Mouse (Mus musculus): ENCODE data around the gene E130114P18Rik. TPM values are rescaled to one million over a fixed set of nuclear protein-coding genes. Genes with fewer than 3 reads are reported as not detected.

E130114P18Rik gene
- polyA plus RNA-seq, 1 experiment from 2014 or later = 12.7 TPM

- Histone ChIP-seq H3K4me3 (peak overlapping the region; percentile 58), H3K4me1 (peaks cover 24% of the 10 kb centered on the region), H3K9ac (no peak overlapping the region; the same call in 1 of the 2 replicates), H3K9me3 (no peaks in the 10 kb centered on the region), H3K27me3 (replicated peaks) (peaks cover 15% of the 10 kb centered on the region), H3K4me2 (peak overlapping the region; percentile 66), H3K27ac (peak overlapping the region; percentile 79), H3K36me3 (replicated peaks) (no peaks in the 10 kb centered on the region)
- WGBS = 0% methylated on average over 14 of the region's 14 CpGs
- peak; percentile 84 for ATAC-seq (replicated peaks)
Observed at GRCm38 (mm10) chr4:97773110-97773593, 4.7 kb downstream of the E130114P18Rik start.

GRCm38 (mm10) chr4:97772641-97773040 is 5.2 kb downstream of the E130114P18Rik start, which contains the start of gene Nfia:
Gene Nfia, plus strand, starts transcription at chr4:97772734.
- H3K9ac ChIP-seq = peak within 1 kb of the TSS; percentile 41
- peaks cover 15% of the 10 kb centered on the region for H3K27me3 ChIP-seq (replicated peaks)
- WGBS = 0% methylated on average over 9 of the region's 9 CpGs
- H3K4me2 ChIP-seq = peak within 1 kb of the TSS; percentile 66
- no peaks in the 10 kb centered on the region for H3K36me3 ChIP-seq (replicated peaks)
- H3K4me1 ChIP-seq = peaks cover 24% of the 10 kb centered on the region
- peak within 1 kb of the TSS; percentile 58 for H3K4me3 ChIP-seq
- no peak for ATAC-seq (replicated peaks)
- H3K9me3 ChIP-seq = no peaks in the 10 kb centered on the region
- peak within 1 kb of the TSS; percentile 79 for H3K27ac ChIP-seq

GRCm38 (mm10) chr4:97772084-97772484 is 5.8 kb downstream of the E130114P18Rik start:
- Histone ChIP-seq H3K36me3 (replicated peaks) (no peaks in the 10 kb centered on the region), H3K4me1 (peaks cover 23% of the 10 kb centered on the region), H3K9me3 (no peaks in the 10 kb centered on the region), H3K27ac (peak overlapping the region; percentile 79), H3K4me3 (peak overlapping the region; percentile 58), H3K9ac (peak overlapping the region; percentile 41), H3K27me3 (replicated peaks) (peaks cover 15% of the 10 kb centered on the region), H3K4me2 (peak overlapping the region; percentile 66)
- ATAC-seq (replicated peaks) = peak; percentile 94
- WGBS = under 1% methylated on average over 25 of the region's 25 CpGs

- Histone ChIP-seq H3K4me1 (peaks cover 20% of the 10 kb centered on the region), H3K36me3 (replicated peaks) (no peaks in the 10 kb centered on the region), H3K27ac (peak overlapping the region; percentile 79), H3K4me2 (peak overlapping the region; percentile 66), H3K9ac (no peak overlapping the region), H3K4me3 (peak overlapping the region; percentile 58), H3K27me3 (replicated peaks) (peaks cover 10% of the 10 kb centered on the region), H3K9me3 (no peaks in the 10 kb centered on the region)
- 7% methylated on average over 5 of the region's 5 CpGs for WGBS
- ATAC-seq (replicated peaks) = peak; percentile 5; the same call in 1 of the 2 replicates
Observed at GRCm38 (mm10) chr4:97771426-97771825, 6.5 kb downstream of the E130114P18Rik start.

GRCm38 (mm10) chr4:97769861-97770260 is 8.0 kb downstream of the E130114P18Rik start:
- no CpG with 5 or more reads among the region's 1 CpGs for WGBS
- H3K9me3 ChIP-seq = no peaks in the 10 kb centered on the region
- H3K4me1 ChIP-seq = peaks cover 13% of the 10 kb centered on the region
- no peaks in the 10 kb centered on the region for H3K36me3 ChIP-seq (replicated peaks)
- no peak overlapping the region for H3K9ac ChIP-seq
- H3K27me3 ChIP-seq (replicated peaks) = peaks cover 4% of the 10 kb centered on the region
- H3K27ac ChIP-seq = no peak overlapping the region
- no peak for ATAC-seq (replicated peaks)
- H3K4me2 ChIP-seq = no peak overlapping the region
- no peak overlapping the region for H3K4me3 ChIP-seq

GRCm38 (mm10) chr4:97767516-97767915 is 10.4 kb downstream of the E130114P18Rik start:
- H3K4me1 ChIP-seq = peaks cover 5% of the 10 kb centered on the region; the same call in 1 of the 2 replicates
- no peak overlapping the region for H3K27ac ChIP-seq
- no peak overlapping the region for H3K4me3 ChIP-seq
- H3K27me3 ChIP-seq (replicated peaks) = no peaks in the 10 kb centered on the region
- no peaks in the 10 kb centered on the region for H3K36me3 ChIP-seq (replicated peaks)
- no peak overlapping the region for H3K9ac ChIP-seq
- ATAC-seq (replicated peaks) = no peak
- H3K4me2 ChIP-seq = no peak overlapping the region
- no peaks in the 10 kb centered on the region for H3K9me3 ChIP-seq
- WGBS = 94% methylated on average over 5 of the region's 5 CpGs

- Histone ChIP-seq H3K4me2 (no peak overlapping the region), H3K9ac (no peak overlapping the region), H3K9me3 (no peaks in the 10 kb centered on the region), H3K4me1 (peaks cover 5% of the 10 kb centered on the region; the same call in 1 of the 2 replicates), H3K27ac (no peak overlapping the region), H3K4me3 (no peak overlapping the region), H3K36me3 (replicated peaks) (no peaks in the 10 kb centered on the region), H3K27me3 (replicated peaks) (no peaks in the 10 kb centered on the region)
- no peak for ATAC-seq (replicated peaks)
- WGBS = 76% methylated on average over 4 of the region's 4 CpGs
Observed at GRCm38 (mm10) chr4:97767025-97767424, 10.9 kb downstream of the E130114P18Rik start.

GRCm38 (mm10) chr4:97766100-97766499 is 11.8 kb downstream of the E130114P18Rik start:
- no peaks in the 10 kb centered on the region for H3K9me3 ChIP-seq
- H3K4me1 ChIP-seq = no peaks in the 10 kb centered on the region
- no peak overlapping the region for H3K9ac ChIP-seq
- no peaks in the 10 kb centered on the region for H3K36me3 ChIP-seq (replicated peaks)
- no peak for ATAC-seq (replicated peaks)
- 83% methylated on average over 3 of the region's 3 CpGs for WGBS
- H3K27me3 ChIP-seq (replicated peaks) = no peaks in the 10 kb centered on the region
- no peak overlapping the region for H3K4me3 ChIP-seq
- H3K4me2 ChIP-seq = no peak overlapping the region
- no peak overlapping the region for H3K27ac ChIP-seq

GRCm38 (mm10) chr4:97765341-97766020 is 12.4 kb downstream of the E130114P18Rik start:
- Histone ChIP-seq H3K36me3 (replicated peaks) (no peaks in the 10 kb centered on the region), H3K27me3 (replicated peaks) (no peaks in the 10 kb centered on the region), H3K9ac (no peak overlapping the region), H3K27ac (no peak overlapping the region), H3K4me1 (no peaks in the 10 kb centered on the region), H3K4me3 (no peak overlapping the region), H3K9me3 (no peaks in the 10 kb centered on the region), H3K4me2 (no peak overlapping the region)
- ATAC-seq (replicated peaks) = no peak
- WGBS = 78% methylated on average over 4 of the region's 4 CpGs

- Histone ChIP-seq H3K9ac (no peak overlapping the region), H3K36me3 (replicated peaks) (no peaks in the 10 kb centered on the region), H3K4me2 (no peak overlapping the region), H3K27ac (no peak overlapping the region), H3K27me3 (replicated peaks) (no peaks in the 10 kb centered on the region; the same call in 1 of the 2 replicates), H3K4me3 (no peak overlapping the region), H3K4me1 (no peaks in the 10 kb centered on the region), H3K9me3 (no peaks in the 10 kb centered on the region)
- ATAC-seq (replicated peaks) = no peak
- 40% methylated on average over 4 of the region's 4 CpGs for WGBS
Observed at GRCm38 (mm10) chr4:97764616-97765015, 13.3 kb downstream of the E130114P18Rik start.

GRCm38 (mm10) chr4:97758661-97759060 is 19.2 kb downstream of the E130114P18Rik start:
- WGBS = 30% methylated on average over 3 of the region's 3 CpGs
- peak overlapping the region; percentile 53; the same call in 1 of the 2 replicates for H3K4me3 ChIP-seq
- no peaks in the 10 kb centered on the region for H3K36me3 ChIP-seq (replicated peaks)
- no peak overlapping the region for H3K9ac ChIP-seq
- peaks cover 32% of the 10 kb centered on the region for H3K27me3 ChIP-seq (replicated peaks)
- H3K4me2 ChIP-seq = peak overlapping the region; percentile 63
- H3K9me3 ChIP-seq = no peaks in the 10 kb centered on the region
- no peak for ATAC-seq (replicated peaks)
- H3K27ac ChIP-seq = peak overlapping the region; percentile 65
- H3K4me1 ChIP-seq = peaks cover 13% of the 10 kb centered on the region

- H3K9me3 ChIP-seq = no peaks in the 10 kb centered on the region
- peak; percentile 80 for ATAC-seq (replicated peaks)
- peaks cover 13% of the 10 kb centered on the region for H3K4me1 ChIP-seq
- peaks cover 38% of the 10 kb centered on the region for H3K27me3 ChIP-seq (replicated peaks)
- WGBS = under 1% methylated on average over 14 of the region's 14 CpGs
- H3K36me3 ChIP-seq (replicated peaks) = no peaks in the 10 kb centered on the region
- H3K9ac ChIP-seq = peak overlapping the region; percentile 58
- H3K4me3 ChIP-seq = peak overlapping the region; percentile 53
- H3K4me2 ChIP-seq = peak overlapping the region; percentile 63
- H3K27ac ChIP-seq = peak overlapping the region; percentile 65
Observed at GRCm38 (mm10) chr4:97757978-97758461, 19.9 kb downstream of the E130114P18Rik start.
